9 mouse cellular contexts compared by ENCODE assay signal in genomic region chr11:101841998-101842772, GRCm38 (mm10). TPM values are rescaled to one million over a fixed set of nuclear protein-coding genes. Genes with fewer than 3 reads are reported as not detected.
DNase-seq lines count a peak whose midpoint lies in the region; TF ChIP-seq lines count a peak whose summit lies in the region.
"Had no signal": no experiment of that assay in that cellular context is flagged by ENCODE, and none has a peak within 500 bp of the region (broad histone marks: within the 10 kb centered on the region; RNA-seq: fewer than 3 reads in every experiment).

No protein-coding gene starts in this region.

- H3K27ac ChIP-seq in olfactory bulb, adult 2 months (ENCODE audit: insufficient read depth, low read depth, low read length), result peak overlapping the region; percentile 84

- DNase-seq in layer of hippocampus, adult 9-11 months, result peak; percentile 15
- no peak for DNase-seq in layer of hippocampus, postnatal 36 days
- DNase-seq in cerebellum, adult 9-10 months, result peak; percentile 85
- peak; percentile 20 for DNase-seq in kidney, adult 18-20 months
- no peak for DNase-seq in thymus, postnatal 4 days
- DNase-seq in spleen, postnatal 14 days (ENCODE audit: low spot score in 2 of 2), result no peak
- no peak for DNase-seq in liver

- H3K4me3 ChIP-seq in olfactory bulb, adult 2 months (ENCODE audit: insufficient read depth, low read depth, low read length), result no peak overlapping the region

- TF ChIP-seq CTCF in olfactory bulb, adult 2 months (IDR thresholded peaks at IDR 0.05; ENCODE audit: insufficient read depth, low read depth, low read length), result no peak

- TF ChIP-seq POLR2A in olfactory bulb, adult 2 months (IDR thresholded peaks at IDR 0.05; ENCODE audit: insufficient read depth, low read depth, low read length), result no peak

- 36% methylated on average over 15 of the region's 15 CpGs for WGBS in olfactory bulb, adult 2 months

- H3K4me1 ChIP-seq in olfactory bulb, adult 2 months (ENCODE audit: control insufficient read depth, insufficient read depth, low read length), result peaks cover 13% of the 10 kb centered on the region

RNA-seq across cellular contexts. Expression of gene Meox1, which starts 52.0 kb away (rescaled TPM):
- under 1 TPM; 0.43 to 0.50 TPM for total RNA-seq in layer of hippocampus, postnatal 36 days (2021)
- not detected in 2 replicates for polyA plus RNA-seq in olfactory bulb, adult 2 months (2012; ENCODE audit: insufficient read depth, insufficient read length, low replicate concordance, missing spikeins)
- total RNA-seq: G1E had no signal
- polyA plus RNA-seq: G1E had no signal

RNA-seq across cellular contexts. Expression of gene Etv4, which starts 57.0 kb away (rescaled TPM):
- 10 to 100 TPM; 15.1 to 16.3 TPM for total RNA-seq in layer of hippocampus, postnatal 36 days (2021)
- polyA plus RNA-seq in olfactory bulb, adult 2 months (2012; ENCODE audit: insufficient read depth, insufficient read length, low replicate concordance, missing spikeins), result not detected in 2 replicates

Comparison
In these comparisons a context has a peak if more than half of its experiments do, and no peak if none do; other contexts are left out.
1. DNase-seq: peak in layer of hippocampus, adult 9-11 months (single experiment), cerebellum, adult 9-10 months (single experiment) and kidney, adult 18-20 months (single experiment); none in layer of hippocampus, postnatal 36 days (0 of 2), thymus, postnatal 4 days (single experiment), spleen, postnatal 14 days (0 of 2) and liver (single experiment).